ENCODE assay signal across 15 mouse cellular contexts in genomic region chr6:51505671-51506070, GRCm38 (mm10).
"Had no signal": no experiment of that assay in that cellular context is flagged by ENCODE, and none has a peak within 500 bp of the region (broad histone marks: within the 10 kb centered on the region; RNA-seq: fewer than 3 reads in every experiment).

No protein-coding gene starts in this region.

- H3K4me2 ChIP-seq: intestine, embryonic 15.5 days; limb, embryonic 15.5 days; liver, embryonic 12.5 days; lung, embryonic 14.5 days; neural tube, embryonic 13.5 days had no signal

- H3K9ac ChIP-seq: intestine, embryonic 15.5 days; limb, embryonic 15.5 days; liver, embryonic 12.5 days; lung, embryonic 14.5 days; neural tube, embryonic 13.5 days had no signal

- H3K9me3 ChIP-seq: intestine, embryonic 15.5 days; limb, embryonic 15.5 days; liver, embryonic 12.5 days; midbrain, embryonic 10.5 days; neural tube, embryonic 13.5 days had no signal

- H3K27ac ChIP-seq: intestine, embryonic 15.5 days; limb, embryonic 15.5 days; liver, embryonic 12.5 days; midbrain, embryonic 10.5 days; neural tube, embryonic 13.5 days had no signal

- H3K4me1 ChIP-seq: intestine, embryonic 15.5 days; limb, embryonic 15.5 days had no signal

- H3K4me3 ChIP-seq: intestine, embryonic 15.5 days; limb, embryonic 15.5 days; liver, embryonic 12.5 days; midbrain, embryonic 10.5 days; neural tube, embryonic 13.5 days had no signal

- H3K36me3 ChIP-seq: intestine, embryonic 15.5 days; limb, embryonic 15.5 days; liver, embryonic 12.5 days; midbrain, embryonic 10.5 days; neural tube, embryonic 13.5 days had no signal

- H3K27me3 ChIP-seq: intestine, embryonic 15.5 days; limb, embryonic 15.5 days; liver, embryonic 12.5 days; neural tube, embryonic 13.5 days had no signal

- ATAC-seq: intestine, embryonic 15.5 days; liver, embryonic 12.5 days; midbrain, embryonic 16.5 days had no signal

- DNase-seq: kidney, adult 18-20 months; kidney, postnatal 10 days; layer of hippocampus, adult 9-11 months; layer of hippocampus, postnatal 36 days; lung, embryonic 14.5 days; lung, postnatal 10 days; lung, postnatal 4 days; thymus, adult 2 months; thymus, postnatal 36 days had no signal
